Mouse (Mus musculus): Measurements from ENCODE around the gene Ago1. TPM values are rescaled to one million over a fixed set of nuclear protein-coding genes. Genes with fewer than 3 reads are reported as not detected.
A peak's percentile ranks its signal among the peaks of the same experiment; 100 is the strongest.

Gene Ago1
- polyA plus RNA-seq, 1 experiment from 2014 or later = 4.2 TPM

DNA sequence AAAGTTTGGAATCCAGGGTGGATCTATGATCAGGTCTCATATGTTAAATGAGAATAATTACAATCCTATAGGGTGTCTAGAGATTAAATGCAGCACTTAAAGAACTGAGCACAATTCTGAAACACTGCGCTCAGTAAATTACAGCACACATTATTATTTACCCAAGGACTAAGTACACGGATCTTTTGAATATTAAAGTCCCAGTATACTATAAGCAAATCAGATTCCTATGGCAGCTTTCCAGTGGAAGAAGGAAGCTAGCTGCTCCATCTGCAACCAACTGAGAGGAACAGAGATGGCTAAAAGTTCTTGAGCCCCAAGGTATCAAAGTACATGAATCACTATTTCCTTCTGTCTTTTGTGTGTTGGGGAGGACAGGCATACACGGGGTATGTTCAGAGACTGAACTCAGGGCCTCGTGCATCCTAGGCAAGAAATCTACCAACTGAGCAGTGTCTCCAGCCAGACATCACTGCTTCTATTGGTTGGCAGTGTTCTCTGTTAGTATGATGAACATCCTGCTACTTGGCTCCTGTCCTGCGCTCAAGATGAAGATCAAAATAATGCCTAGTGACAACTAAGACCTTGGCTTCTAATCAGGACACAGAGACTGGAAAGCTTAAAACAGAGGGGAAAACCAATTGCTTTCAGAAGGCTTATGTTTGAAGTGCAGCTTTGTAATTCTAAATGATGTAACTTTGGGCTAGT is 13.7 kb downstream of the Ago1 start:
- H3K27ac ChIP-seq (replicated peaks in 1 of 2; ENCODE audit: control insufficient read depth in 1 of 2, insufficient read depth in 1 of 2, low read depth in 2 of 2, low read length in 2 of 2) = no peak overlapping the region
- no peaks in the 10 kb centered on the region for H3K4me1 ChIP-seq (ENCODE audit: control insufficient read depth in 2 of 2, insufficient read depth in 2 of 2, low read length in 2 of 2)
- H3K4me3 ChIP-seq (ENCODE audit: control insufficient read depth in 1 of 2, insufficient read depth in 1 of 2, low read depth in 1 of 2, low read length in 2 of 2) = no peak overlapping the region
- 90% methylated on average over 5 of the region's 5 CpGs for WGBS
- H3K36me3 ChIP-seq (ENCODE audit: control insufficient read depth, insufficient read depth, low read length) = peaks cover 80% of the 10 kb centered on the region
- H3K27me3 ChIP-seq (ENCODE audit: control insufficient read depth, insufficient read depth, low read length) = no peaks in the 10 kb centered on the region
- no peak for ATAC-seq (ENCODE audit: insufficient number of reproducible peaks, insufficient read depth, low FRiP score, low read depth)
- no peaks in the 10 kb centered on the region for H3K9me3 ChIP-seq (ENCODE audit: control insufficient read depth, low read length)
- no peak overlapping the region for H3K4me2 ChIP-seq (ENCODE audit: low read length)
- H3K9ac ChIP-seq (ENCODE audit: low read length) = no peak overlapping the region

DNA sequence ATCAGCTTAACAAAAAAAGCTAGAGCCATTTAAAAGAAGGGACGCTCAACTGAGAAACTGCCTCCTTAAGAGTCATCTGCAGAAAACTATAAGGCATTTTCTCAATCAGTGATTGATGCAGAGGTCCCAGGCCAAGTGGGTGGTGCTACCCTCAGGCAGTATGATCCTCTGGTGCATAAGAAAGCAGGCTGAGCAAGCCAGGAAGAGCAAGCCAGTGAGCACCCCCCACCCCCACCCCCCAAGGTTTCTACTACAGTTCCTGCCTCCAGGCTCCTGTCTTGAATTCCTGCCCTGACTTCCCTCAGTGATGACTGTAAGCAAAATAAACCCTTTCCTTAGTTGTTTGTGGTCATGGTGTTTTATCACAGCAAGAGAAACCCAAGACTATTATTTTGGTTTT is 18.1 kb downstream of the Ago1 start:
- no peak for ATAC-seq (ENCODE audit: insufficient number of reproducible peaks, insufficient read depth, low FRiP score, low read depth)
- H3K27me3 ChIP-seq (ENCODE audit: control insufficient read depth, insufficient read depth, low read length) = no peaks in the 10 kb centered on the region
- no peak overlapping the region for H3K9ac ChIP-seq (ENCODE audit: low read length)
- no peak overlapping the region for H3K27ac ChIP-seq (replicated peaks in 1 of 2; ENCODE audit: control insufficient read depth in 1 of 2, insufficient read depth in 1 of 2, low read depth in 2 of 2, low read length in 2 of 2)
- H3K4me3 ChIP-seq (ENCODE audit: control insufficient read depth in 1 of 2, insufficient read depth in 1 of 2, low read depth in 1 of 2, low read length in 2 of 2) = no peak overlapping the region
- peaks cover 68% of the 10 kb centered on the region for H3K36me3 ChIP-seq (ENCODE audit: control insufficient read depth, insufficient read depth, low read length)
- 89% methylated on average over 1 of the region's 1 CpGs for WGBS
- H3K9me3 ChIP-seq (ENCODE audit: control insufficient read depth, low read length) = no peaks in the 10 kb centered on the region
- H3K4me2 ChIP-seq (ENCODE audit: low read length) = no peak overlapping the region
- H3K4me1 ChIP-seq (ENCODE audit: control insufficient read depth in 2 of 2, insufficient read depth in 2 of 2, low read length in 2 of 2) = no peaks in the 10 kb centered on the region

DNA sequence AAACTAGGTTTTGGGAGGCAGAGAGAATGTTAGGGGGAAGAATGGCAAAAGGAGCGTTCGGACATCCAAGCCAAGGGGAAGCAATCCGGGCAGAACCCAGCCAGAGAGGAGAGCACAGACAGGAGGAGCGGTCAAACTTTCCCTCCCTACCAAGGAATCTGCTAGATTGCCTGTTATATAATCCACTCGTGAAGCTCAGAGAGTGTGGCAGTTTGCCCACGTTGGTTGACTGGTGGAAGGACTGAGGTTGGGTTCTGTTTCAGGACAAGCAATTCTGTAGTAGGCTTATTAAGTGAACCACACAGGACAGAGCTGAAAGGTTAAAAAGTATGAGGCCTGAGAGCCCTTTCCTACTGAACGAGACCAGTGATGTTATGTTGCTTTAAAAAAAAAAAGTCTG is 21.3 kb downstream of the Ago1 start:
- no peak overlapping the region for H3K4me3 ChIP-seq (ENCODE audit: control insufficient read depth in 1 of 2, insufficient read depth in 1 of 2, low read depth in 1 of 2, low read length in 2 of 2)
- no peak for ATAC-seq (ENCODE audit: insufficient number of reproducible peaks, insufficient read depth, low FRiP score, low read depth)
- H3K9me3 ChIP-seq (ENCODE audit: control insufficient read depth, low read length) = no peaks in the 10 kb centered on the region
- no peaks in the 10 kb centered on the region for H3K27me3 ChIP-seq (ENCODE audit: control insufficient read depth, insufficient read depth, low read length)
- peaks cover 48% of the 10 kb centered on the region for H3K36me3 ChIP-seq (ENCODE audit: control insufficient read depth, insufficient read depth, low read length)
- no peak overlapping the region for H3K9ac ChIP-seq (ENCODE audit: low read length)
- H3K4me1 ChIP-seq (ENCODE audit: control insufficient read depth in 2 of 2, insufficient read depth in 2 of 2, low read length in 2 of 2) = peaks cover 0 to 12% of the 10 kb centered on the region in 2 experiments; a peak in 2 of 4 replicates
- no peak overlapping the region for H3K27ac ChIP-seq (replicated peaks in 1 of 2; ENCODE audit: control insufficient read depth in 1 of 2, insufficient read depth in 1 of 2, low read depth in 2 of 2, low read length in 2 of 2)
- H3K4me2 ChIP-seq (ENCODE audit: low read length) = no peak overlapping the region
- 75% methylated on average over 7 of the region's 7 CpGs for WGBS

DNA sequence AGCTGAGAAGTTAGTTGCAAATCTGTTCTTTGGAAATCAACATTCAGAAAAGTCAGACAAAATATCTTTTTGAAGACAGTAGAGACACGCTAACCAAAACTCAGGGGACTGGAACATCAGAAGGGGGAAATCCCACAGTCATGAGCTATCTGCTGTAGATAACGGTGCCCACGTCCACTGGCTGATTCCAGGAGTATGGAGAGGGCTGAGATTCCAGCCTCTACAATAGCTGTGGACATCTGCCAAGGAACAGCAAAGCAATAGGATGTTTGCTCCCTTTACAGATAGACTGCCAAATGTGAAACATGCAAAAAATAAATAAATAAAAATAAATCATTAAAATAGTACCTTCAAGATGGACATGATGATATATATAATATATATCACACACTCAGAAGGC is 23.9 kb downstream of the Ago1 start:
- H3K9ac ChIP-seq (ENCODE audit: low read length) = no peak overlapping the region
- H3K4me2 ChIP-seq (ENCODE audit: low read length) = no peak overlapping the region
- no peak overlapping the region for H3K27ac ChIP-seq (replicated peaks in 1 of 2; ENCODE audit: control insufficient read depth in 1 of 2, insufficient read depth in 1 of 2, low read depth in 2 of 2, low read length in 2 of 2)
- H3K9me3 ChIP-seq (ENCODE audit: control insufficient read depth, low read length) = no peaks in the 10 kb centered on the region
- peaks cover 60% of the 10 kb centered on the region for H3K36me3 ChIP-seq (ENCODE audit: control insufficient read depth, insufficient read depth, low read length)
- 0 out of 2 replicates have a peak, but pooled peaks have one; percentile 54 for ATAC-seq (ENCODE audit: insufficient number of reproducible peaks, insufficient read depth, low FRiP score, low read depth)
- WGBS = 7% methylated on average over 3 of the region's 3 CpGs
- no peaks in the 10 kb centered on the region for H3K27me3 ChIP-seq (ENCODE audit: control insufficient read depth, insufficient read depth, low read length)
- no peak overlapping the region for H3K4me3 ChIP-seq (ENCODE audit: control insufficient read depth in 1 of 2, insufficient read depth in 1 of 2, low read depth in 1 of 2, low read length in 2 of 2)
- H3K4me1 ChIP-seq (ENCODE audit: control insufficient read depth in 2 of 2, insufficient read depth in 2 of 2, low read length in 2 of 2) = peaks cover 0 to 12% of the 10 kb centered on the region in 2 experiments; a peak in 2 of 4 replicates

DNA sequence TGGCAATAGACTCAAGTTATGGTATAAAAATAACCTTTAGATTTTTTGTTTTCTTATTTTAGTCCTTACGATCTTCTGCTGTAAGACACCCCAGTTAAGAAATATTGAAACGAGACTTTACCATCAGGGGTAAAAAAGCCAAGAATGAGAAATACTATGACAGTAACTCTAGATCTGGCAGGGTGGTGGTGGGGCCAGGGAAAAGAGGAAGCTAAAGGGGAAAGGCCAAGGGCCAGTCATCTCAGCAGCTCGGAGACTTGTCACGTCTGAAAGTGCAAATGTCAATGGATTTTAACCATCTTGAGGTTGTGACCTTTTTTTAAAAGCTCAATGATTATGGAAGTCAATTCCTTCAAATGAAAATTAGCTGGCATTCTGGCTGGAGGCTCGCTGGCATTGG is 30.1 kb downstream of the Ago1 start:
- no peaks in the 10 kb centered on the region for H3K27me3 ChIP-seq (ENCODE audit: control insufficient read depth, insufficient read depth, low read length)
- 76% methylated on average over 5 of the region's 5 CpGs for WGBS
- H3K9ac ChIP-seq (ENCODE audit: low read length) = no peak overlapping the region
- peaks cover 46% of the 10 kb centered on the region for H3K36me3 ChIP-seq (ENCODE audit: control insufficient read depth, insufficient read depth, low read length)
- H3K4me3 ChIP-seq (ENCODE audit: control insufficient read depth in 1 of 2, insufficient read depth in 1 of 2, low read depth in 1 of 2, low read length in 2 of 2) = no peak overlapping the region
- H3K4me1 ChIP-seq (ENCODE audit: control insufficient read depth in 2 of 2, insufficient read depth in 2 of 2, low read length in 2 of 2) = no peaks in the 10 kb centered on the region
- no peak overlapping the region for H3K27ac ChIP-seq (replicated peaks in 1 of 2; ENCODE audit: control insufficient read depth in 1 of 2, insufficient read depth in 1 of 2, low read depth in 2 of 2, low read length in 2 of 2)
- no peak overlapping the region for H3K4me2 ChIP-seq (ENCODE audit: low read length)
- H3K9me3 ChIP-seq (ENCODE audit: control insufficient read depth, low read length) = no peaks in the 10 kb centered on the region
- ATAC-seq (ENCODE audit: insufficient number of reproducible peaks, insufficient read depth, low FRiP score, low read depth) = no peak

DNA sequence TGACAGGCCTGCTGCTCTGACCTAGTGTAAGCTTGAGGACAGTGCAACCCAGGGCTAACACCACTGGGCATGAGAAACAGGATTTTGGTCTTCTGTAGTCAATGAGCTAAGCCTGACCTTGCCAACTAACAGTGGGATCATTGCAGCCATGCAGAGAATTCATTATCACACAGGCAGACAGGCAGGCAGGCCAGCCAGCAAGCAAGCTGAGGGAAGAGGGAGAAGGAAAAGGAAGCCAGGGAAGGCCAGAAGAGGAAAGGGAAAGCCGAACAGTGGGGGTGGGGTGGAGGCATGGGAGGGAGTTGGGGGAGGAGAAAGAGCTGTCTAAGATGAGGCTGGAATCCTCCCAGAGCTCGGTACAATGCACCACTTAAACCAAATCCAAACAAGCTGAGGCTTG is 32.1 kb downstream of the Ago1 start:
- Histone ChIP-seq H3K4me2 (ENCODE audit: low read length) (no peak overlapping the region), H3K36me3 (ENCODE audit: control insufficient read depth, insufficient read depth, low read length) (peaks cover 27% of the 10 kb centered on the region), H3K9me3 (ENCODE audit: control insufficient read depth, low read length) (no peaks in the 10 kb centered on the region), H3K4me3 (ENCODE audit: control insufficient read depth in 1 of 2, insufficient read depth in 1 of 2, low read depth in 1 of 2, low read length in 2 of 2) (no peak overlapping the region), H3K27me3 (ENCODE audit: control insufficient read depth, insufficient read depth, low read length) (no peaks in the 10 kb centered on the region), H3K9ac (ENCODE audit: low read length) (no peak overlapping the region), H3K4me1 (ENCODE audit: control insufficient read depth in 2 of 2, insufficient read depth in 2 of 2, low read length in 2 of 2) (no peaks in the 10 kb centered on the region), H3K27ac (replicated peaks in 1 of 2; ENCODE audit: control insufficient read depth in 1 of 2, insufficient read depth in 1 of 2, low read depth in 2 of 2, low read length in 2 of 2) (peak overlapping the region in 1 of 2 experiments; percentile 5; a peak in 1 of 4 replicates)
- ATAC-seq (ENCODE audit: insufficient number of reproducible peaks, insufficient read depth, low FRiP score, low read depth) = no peak
- 25% methylated on average over 2 of the region's 2 CpGs for WGBS

DNA sequence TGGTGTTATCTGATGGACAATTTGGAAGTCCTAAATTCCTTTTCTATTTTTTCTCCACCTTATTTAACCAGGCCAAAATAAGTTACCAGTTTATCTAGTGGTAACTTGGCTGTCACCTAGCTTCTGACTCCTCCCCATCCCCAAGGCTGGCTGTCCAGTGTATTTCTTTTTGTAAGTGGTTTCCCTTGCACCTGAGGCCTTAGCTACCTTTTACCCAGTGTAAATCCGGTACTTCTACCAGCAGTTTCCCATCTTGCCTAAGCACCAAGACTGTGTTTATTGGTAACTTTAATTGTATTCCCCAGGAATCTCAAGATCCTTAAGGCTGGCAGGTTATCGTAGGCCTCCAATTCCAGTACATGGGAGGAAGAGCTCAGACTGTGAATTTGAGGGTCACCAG is 34.3 kb downstream of the Ago1 start:
- WGBS = 85% methylated on average over 2 of the region's 2 CpGs
- H3K4me1 ChIP-seq (ENCODE audit: control insufficient read depth in 2 of 2, insufficient read depth in 2 of 2, low read length in 2 of 2) = no peaks in the 10 kb centered on the region
- H3K27ac ChIP-seq (replicated peaks in 1 of 2; ENCODE audit: control insufficient read depth in 1 of 2, insufficient read depth in 1 of 2, low read depth in 2 of 2, low read length in 2 of 2) = no peak overlapping the region
- peaks cover 7% of the 10 kb centered on the region for H3K36me3 ChIP-seq (ENCODE audit: control insufficient read depth, insufficient read depth, low read length)
- H3K9ac ChIP-seq (ENCODE audit: low read length) = no peak overlapping the region
- ATAC-seq (ENCODE audit: insufficient number of reproducible peaks, insufficient read depth, low FRiP score, low read depth) = no peak
- H3K9me3 ChIP-seq (ENCODE audit: control insufficient read depth, low read length) = no peaks in the 10 kb centered on the region
- H3K27me3 ChIP-seq (ENCODE audit: control insufficient read depth, insufficient read depth, low read length) = no peaks in the 10 kb centered on the region
- no peak overlapping the region for H3K4me2 ChIP-seq (ENCODE audit: low read length)
- H3K4me3 ChIP-seq (ENCODE audit: control insufficient read depth in 1 of 2, insufficient read depth in 1 of 2, low read depth in 1 of 2, low read length in 2 of 2) = no peak overlapping the region

DNA sequence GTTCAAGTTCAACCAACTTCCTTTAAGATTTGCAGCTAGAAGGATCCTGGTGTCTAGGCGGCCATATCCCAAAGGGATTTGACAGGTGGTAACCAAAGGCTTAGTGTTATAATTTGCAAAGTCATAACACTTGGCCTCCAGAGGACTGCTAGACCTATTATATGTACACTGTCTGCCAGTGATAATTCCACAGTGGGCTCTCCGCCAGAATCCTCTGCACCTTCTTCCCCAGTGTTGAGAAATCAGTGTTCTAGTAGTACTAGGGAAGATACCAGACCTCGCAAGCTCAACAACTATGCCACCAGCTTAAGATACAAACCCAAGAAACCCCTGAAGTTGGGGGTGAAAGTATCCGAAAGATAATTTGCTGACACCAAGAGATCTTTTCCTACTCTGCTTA is 35.2 kb downstream of the Ago1 start:
- no peak overlapping the region for H3K27ac ChIP-seq (replicated peaks in 1 of 2; ENCODE audit: control insufficient read depth in 1 of 2, insufficient read depth in 1 of 2, low read depth in 2 of 2, low read length in 2 of 2)
- no peak overlapping the region for H3K9ac ChIP-seq (ENCODE audit: low read length)
- H3K36me3 ChIP-seq (ENCODE audit: control insufficient read depth, insufficient read depth, low read length) = no peaks in the 10 kb centered on the region
- WGBS = 77% methylated on average over 4 of the region's 4 CpGs
- ATAC-seq (ENCODE audit: insufficient number of reproducible peaks, insufficient read depth, low FRiP score, low read depth) = no peak
- no peak overlapping the region for H3K4me3 ChIP-seq (ENCODE audit: control insufficient read depth in 1 of 2, insufficient read depth in 1 of 2, low read depth in 1 of 2, low read length in 2 of 2)
- no peaks in the 10 kb centered on the region for H3K27me3 ChIP-seq (ENCODE audit: control insufficient read depth, insufficient read depth, low read length)
- no peak overlapping the region for H3K4me2 ChIP-seq (ENCODE audit: low read length)
- H3K9me3 ChIP-seq (ENCODE audit: control insufficient read depth, low read length) = no peaks in the 10 kb centered on the region
- no peaks in the 10 kb centered on the region for H3K4me1 ChIP-seq (ENCODE audit: control insufficient read depth in 2 of 2, insufficient read depth in 2 of 2, low read length in 2 of 2)

Data from heart, embryonic 14.5 days (tissue).